Mouse (Mus musculus) myocyte (in vitro differentiated cells): Measurements from ENCODE around the gene 6030458C11Rik.

Experiments
- TCF12 ChIP-seq: IDR thresholded peaks from one replicate; pipeline ENCODE4 v1.6.1; 2011; ENCODE audit warnings: mild to moderate bottlenecking, control low read depth; ENCODE audit not compliant: poor library complexity, insufficient read depth, severe bottlenecking
- TCF3 ChIP-seq: IDR thresholded peaks from one replicate; pipeline ENCODE4 v1.6.1; 2011; ENCODE audit warnings: low read depth, control low read depth; ENCODE audit not compliant: insufficient read length

- TF ChIP-seq TCF3 (no peak), TCF12 (no peak)
These were observed 9.8 kb upstream of the 6030458C11Rik start for GRCm38 (mm10) chr15:12834231-12834630.
